Mouse (Mus musculus): Measurements from ENCODE around the gene AC129217.1. TPM values are rescaled to one million over a fixed set of nuclear protein-coding genes. Genes with fewer than 3 reads are reported as not detected.
"Not testable (repeated sequence)": the region's sequence is repeated elsewhere in the genome, so short reads cannot be mapped to it uniquely, and the experiment has no call there.

AC129217.1 gene
- polyA plus RNA-seq, 1 experiment from 2014 or later, result not detected

DNA sequence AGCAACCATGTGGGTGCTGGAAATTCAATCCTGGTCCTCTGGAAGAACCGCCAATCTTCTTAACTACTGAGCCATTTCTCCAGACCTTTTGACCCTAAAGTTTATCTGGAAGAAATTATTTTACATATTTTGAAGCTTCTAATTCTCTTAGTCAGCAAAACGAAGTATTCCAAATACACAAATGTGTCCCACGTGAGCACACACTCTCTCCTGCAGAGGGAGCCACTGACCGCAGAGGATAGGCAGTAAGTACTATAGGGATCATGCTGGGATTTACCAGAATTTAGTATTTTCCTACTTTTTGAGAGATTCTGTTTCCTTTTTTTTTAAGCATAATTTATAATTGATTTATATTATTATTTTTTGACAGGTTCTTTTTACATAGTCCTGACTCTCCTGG, 28.1 kb downstream of the AC129217.1 start:
- H3K4me2 ChIP-seq (replicated peaks; ENCODE audit: low read depth), result no peak overlapping the region
- no peaks in the 10 kb centered on the region for H3K4me1 ChIP-seq (replicated peaks; ENCODE audit: control insufficient read depth, insufficient read depth, low read length)
- no peak overlapping the region for H3K4me3 ChIP-seq (ENCODE audit: low read depth, low read length)
- no peaks in the 10 kb centered on the region for H3K36me3 ChIP-seq (ENCODE audit: control insufficient read depth, insufficient read depth)
- no peaks in the 10 kb centered on the region for H3K9me3 ChIP-seq (ENCODE audit: control insufficient read depth)
- 31% methylated on average over 4 of the region's 4 CpGs for WGBS
- no peak for ATAC-seq
- H3K27me3 ChIP-seq (replicated peaks; ENCODE audit: control insufficient read depth, insufficient read depth, low read length), result no peaks in the 10 kb centered on the region
- no peak overlapping the region for H3K27ac ChIP-seq (ENCODE audit: low read depth, low read length)
- peak; percentile 79 for TF ChIP-seq CTCF (IDR thresholded peaks at IDR 0.05; ENCODE audit: low read depth)
- H3K9ac ChIP-seq (ENCODE audit: low read depth, low read length), result no peak overlapping the region

GRCm38 (mm10) chr19:8859018-8859417, 29.4 kb downstream of the AC129217.1 start:
- TF ChIP-seq CTCF (IDR thresholded peaks at IDR 0.05; ENCODE audit: low read depth), result peak; percentile 69
- no peaks in the 10 kb centered on the region for H3K9me3 ChIP-seq (ENCODE audit: control insufficient read depth)
- ATAC-seq, result no peak
- no peak overlapping the region for H3K4me3 ChIP-seq (ENCODE audit: low read depth, low read length)
- H3K9ac ChIP-seq (ENCODE audit: low read depth, low read length), result no peak overlapping the region
- no peaks in the 10 kb centered on the region for H3K36me3 ChIP-seq (ENCODE audit: control insufficient read depth, insufficient read depth)
- WGBS, result 17% methylated on average over 1 of the region's 1 CpGs
- H3K27me3 ChIP-seq (replicated peaks; ENCODE audit: control insufficient read depth, insufficient read depth, low read length), result no peaks in the 10 kb centered on the region
- no peak overlapping the region for H3K27ac ChIP-seq (ENCODE audit: low read depth, low read length)
- H3K4me2 ChIP-seq (replicated peaks; ENCODE audit: low read depth), result no peak overlapping the region
- H3K4me1 ChIP-seq (replicated peaks; ENCODE audit: control insufficient read depth, insufficient read depth, low read length), result no peaks in the 10 kb centered on the region

DNA sequence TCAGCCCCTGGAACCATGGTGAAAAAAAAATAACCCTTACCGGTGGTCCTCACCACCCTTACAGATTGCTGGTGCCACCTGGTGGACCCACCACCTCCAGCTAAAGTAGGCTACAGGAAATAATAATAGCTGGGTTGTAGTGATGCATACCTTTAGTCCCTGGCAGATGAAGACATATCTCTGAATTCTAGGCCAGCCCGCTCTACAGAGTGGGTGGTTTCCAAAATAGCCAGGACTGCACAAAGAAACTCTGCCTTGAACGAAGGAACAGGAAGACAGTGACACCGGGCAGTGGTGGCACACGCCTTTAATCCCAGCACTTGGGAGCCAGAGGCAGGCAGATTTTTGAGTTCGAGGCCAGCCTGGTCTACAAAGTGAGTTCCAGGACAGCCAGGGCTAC, 34.7 kb downstream of the AC129217.1 start:
- H3K36me3 ChIP-seq (ENCODE audit: control insufficient read depth, insufficient read depth), result no peaks in the 10 kb centered on the region
- H3K9ac ChIP-seq (ENCODE audit: low read depth, low read length), result no peak overlapping the region
- H3K27me3 ChIP-seq (replicated peaks; ENCODE audit: control insufficient read depth, insufficient read depth, low read length), result no peaks in the 10 kb centered on the region
- no peak overlapping the region for H3K4me2 ChIP-seq (replicated peaks; ENCODE audit: low read depth)
- no peaks in the 10 kb centered on the region for H3K9me3 ChIP-seq (ENCODE audit: control insufficient read depth)
- no peaks in the 10 kb centered on the region for H3K4me1 ChIP-seq (replicated peaks; ENCODE audit: control insufficient read depth, insufficient read depth, low read length)
- ATAC-seq, result no peak
- H3K4me3 ChIP-seq (ENCODE audit: low read depth, low read length), result no peak overlapping the region
- no peak for TF ChIP-seq CTCF (IDR thresholded peaks at IDR 0.05; ENCODE audit: low read depth)
- no peak overlapping the region for H3K27ac ChIP-seq (ENCODE audit: low read depth, low read length)
- WGBS, result 84% methylated on average over 6 of the region's 6 CpGs

DNA sequence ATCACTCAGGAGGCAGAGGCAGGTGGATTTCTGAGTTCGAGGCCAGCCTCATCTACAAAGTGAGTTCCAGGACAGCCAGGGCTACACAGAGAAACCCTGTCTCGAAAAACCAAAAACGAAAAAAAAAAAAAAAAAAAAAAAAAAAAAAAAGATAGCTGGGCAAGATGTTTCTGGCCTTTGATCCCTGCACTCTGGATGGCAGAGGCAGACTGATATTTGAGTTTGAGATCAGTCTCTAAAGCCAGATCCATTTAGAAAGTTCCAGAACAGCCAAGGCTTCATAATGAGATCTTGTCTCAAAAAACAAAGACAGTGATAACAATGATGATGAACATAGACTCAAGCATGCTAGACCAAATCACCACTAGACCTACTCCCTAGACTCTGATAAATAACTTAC, 40.8 kb downstream of the AC129217.1 start:
- ATAC-seq; H3K27me3 ChIP-seq (replicated peaks; ENCODE audit: control insufficient read depth, insufficient read depth, low read length); H3K9me3 ChIP-seq (ENCODE audit: control insufficient read depth); H3K4me1 ChIP-seq (replicated peaks; ENCODE audit: control insufficient read depth, insufficient read depth, low read length): not testable (repeated sequence)
- peak overlapping the region; percentile 87; the same call in 1 of the 2 replicates for H3K27ac ChIP-seq (ENCODE audit: low read depth, low read length)
- peak overlapping the region; percentile 80 for H3K4me3 ChIP-seq (ENCODE audit: low read depth, low read length)
- peak overlapping the region; percentile 86 for H3K4me2 ChIP-seq (replicated peaks; ENCODE audit: low read depth)
- H3K36me3 ChIP-seq (ENCODE audit: control insufficient read depth, insufficient read depth), result peaks cover 22% of the 10 kb centered on the region
- peak overlapping the region; percentile 89; the same call in 1 of the 2 replicates for H3K9ac ChIP-seq (ENCODE audit: low read depth, low read length)
- WGBS, result 79% methylated on average over 3 of the region's 3 CpGs

GRCm38 (mm10) chr19:8870838-8871237, 41.3 kb downstream of the AC129217.1 start:
- WGBS, result 38% methylated on average over 9 of the region's 9 CpGs
- H3K4me3 ChIP-seq (ENCODE audit: low read depth, low read length), result peak overlapping the region; percentile 80
- peaks cover 27% of the 10 kb centered on the region for H3K36me3 ChIP-seq (ENCODE audit: control insufficient read depth, insufficient read depth)
- no peak for TF ChIP-seq CTCF (IDR thresholded peaks at IDR 0.05; ENCODE audit: low read depth)
- H3K4me1 ChIP-seq (replicated peaks; ENCODE audit: control insufficient read depth, insufficient read depth, low read length), result 0 out of 2 replicates have a peak, but pooled peaks cover 3% of the 10 kb centered on the region
- H3K4me2 ChIP-seq (replicated peaks; ENCODE audit: low read depth), result peak overlapping the region; percentile 86
- peak; percentile 12; the same call in 1 of the 2 replicates for ATAC-seq
- H3K27ac ChIP-seq (ENCODE audit: low read depth, low read length), result peak overlapping the region; percentile 87
- H3K9ac ChIP-seq (ENCODE audit: low read depth, low read length), result peak overlapping the region; percentile 89
- no peaks in the 10 kb centered on the region for H3K27me3 ChIP-seq (replicated peaks; ENCODE audit: control insufficient read depth, insufficient read depth, low read length)
- no peaks in the 10 kb centered on the region for H3K9me3 ChIP-seq (ENCODE audit: control insufficient read depth)

GRCm38 (mm10) chr19:8871267-8872186, 42.0 kb downstream of the AC129217.1 start, which contains the start of gene Ubxn1:
Ubxn1 (plus strand) TSS chr19:8871496.
- TF ChIP-seq CTCF (IDR thresholded peaks at IDR 0.05; ENCODE audit: low read depth), result no peak
- peak; percentile 96 for ATAC-seq
- under 1% methylated on average over 59 of the region's 59 CpGs for WGBS
- Histone ChIP-seq H3K9ac (ENCODE audit: low read depth, low read length) (peak within 1 kb of the TSS; percentile 89), H3K4me1 (replicated peaks; ENCODE audit: control insufficient read depth, insufficient read depth, low read length) (0 out of 2 replicates have a peak, but pooled peaks cover 3% of the 10 kb centered on the region), H3K4me2 (replicated peaks; ENCODE audit: low read depth) (peak within 1 kb of the TSS; percentile 86), H3K27me3 (replicated peaks; ENCODE audit: control insufficient read depth, insufficient read depth, low read length) (no peaks in the 10 kb centered on the region), H3K9me3 (ENCODE audit: control insufficient read depth) (no peaks in the 10 kb centered on the region), H3K27ac (ENCODE audit: low read depth, low read length) (peak within 1 kb of the TSS; percentile 87), H3K36me3 (ENCODE audit: control insufficient read depth, insufficient read depth) (peaks cover 32% of the 10 kb centered on the region), H3K4me3 (ENCODE audit: low read depth, low read length) (peak within 1 kb of the TSS; percentile 80)

All from intestine, postnatal 0 days (tissue).